8 mouse cellular contexts compared by ENCODE assay signal in genomic region chr12:116405836-116406155, GRCm38 (mm10). TPM values are rescaled to one million over a fixed set of nuclear protein-coding genes. Genes with fewer than 3 reads are reported as not detected.
DNase-seq lines count a peak whose midpoint lies in the region; ATAC-seq and TF ChIP-seq lines count a peak whose summit lies in the region.

No protein-coding gene starts in this region.

- peak overlapping the region; percentile 84 for H3K4me3 ChIP-seq in kidney, embryonic 14.5 days (ENCODE audit: low read length)
- peak overlapping the region; percentile 86 for H3K4me3 ChIP-seq in limb, embryonic 15.5 days
- H3K4me3 ChIP-seq in small intestine, adult 2 months (ENCODE audit: low read depth, low read length), result peak overlapping the region; percentile 85

- peaks cover 23% of the 10 kb centered on the region for H3K36me3 ChIP-seq in kidney, embryonic 14.5 days (ENCODE audit: control insufficient read depth, insufficient read depth, low read length)
- H3K36me3 ChIP-seq in limb, embryonic 15.5 days, result peaks cover 27% of the 10 kb centered on the region
- H3K36me3 ChIP-seq in small intestine, adult 2 months (ENCODE audit: control insufficient read depth, insufficient read depth, low read length), result no peaks in the 10 kb centered on the region; the same call in 1 of the 2 replicates

- no peaks in the 10 kb centered on the region for H3K27me3 ChIP-seq in kidney, embryonic 14.5 days (ENCODE audit: control insufficient read depth, insufficient read depth, low read length)
- no peaks in the 10 kb centered on the region for H3K27me3 ChIP-seq in limb, embryonic 15.5 days
- H3K27me3 ChIP-seq in small intestine, adult 2 months (ENCODE audit: control insufficient read depth, insufficient read depth, low read length), result no peaks in the 10 kb centered on the region

- peaks cover 29% of the 10 kb centered on the region for H3K9me3 ChIP-seq in kidney, embryonic 14.5 days (ENCODE audit: control insufficient read depth, low read length)
- 0 out of 2 replicates have a peak, but pooled peaks cover 5% of the 10 kb centered on the region for H3K9me3 ChIP-seq in limb, embryonic 15.5 days

- no peak for TF ChIP-seq CTCF in small intestine, adult 2 months (IDR thresholded peaks at IDR 0.05; ENCODE audit: extremely low read depth, insufficient read length, insufficient replicate concordance, low read depth, low read length)

- peak overlapping the region; percentile 78 for H3K4me2 ChIP-seq in kidney, embryonic 14.5 days (replicated peaks; ENCODE audit: low read depth, low read length)
- peak overlapping the region; percentile 90 for H3K4me2 ChIP-seq in limb, embryonic 15.5 days

- no peak overlapping the region for H3K27ac ChIP-seq in kidney, embryonic 14.5 days (ENCODE audit: low read depth, low read length)
- peak overlapping the region; percentile 57; the same call in 1 of the 2 replicates for H3K27ac ChIP-seq in limb, embryonic 15.5 days
- H3K27ac ChIP-seq in small intestine, adult 2 months (ENCODE audit: insufficient read depth, low read depth, low read length), result no peak overlapping the region

- peak overlapping the region; percentile 86 for H3K9ac ChIP-seq in kidney, embryonic 14.5 days (ENCODE audit: low read depth, low read length)
- H3K9ac ChIP-seq in limb, embryonic 15.5 days, result peak overlapping the region; percentile 67

- WGBS in kidney, embryonic 14.5 days, result 14% methylated on average over 8 of the region's 8 CpGs
- 10% methylated on average over 8 of the region's 8 CpGs for WGBS in limb, embryonic 15.5 days
- WGBS in small intestine, adult 2 months, result 2% methylated on average over 8 of the region's 8 CpGs

- no peak for DNase-seq in kidney, postnatal 14 days
- DNase-seq in MN1 (ENCODE audit: low spot score), result peak; percentile 31
- no peak for DNase-seq in cerebellum, adult 8-10 months
- no peak for DNase-seq in cerebellum, adult 11 months

- no peak for TF ChIP-seq POLR2A in small intestine, adult 2 months (IDR thresholded peaks at IDR 0.05; ENCODE audit: low read depth, low read length)

- ATAC-seq in kidney, embryonic 14.5 days (ENCODE audit: low FRiP score, low TSS enrichment), result no peak; the same call in 1 of the 2 replicates
- ATAC-seq in erythroid progenitor cell, adult 5-6 weeks (replicated peaks; ENCODE audit: low FRiP score, poor library complexity, severe bottlenecking), result peak; percentile 26
- ATAC-seq in limb, embryonic 15.5 days (ENCODE audit: insufficient number of reproducible peaks, low FRiP score, low TSS enrichment, low read depth), result no peak

- 0 out of 2 replicates have a peak, but pooled peaks cover 4% of the 10 kb centered on the region for H3K4me1 ChIP-seq in kidney, embryonic 14.5 days (ENCODE audit: control insufficient read depth, insufficient read depth, low read length)
- peaks cover 16% of the 10 kb centered on the region; the same call in 1 of the 2 replicates for H3K4me1 ChIP-seq in limb, embryonic 15.5 days
- H3K4me1 ChIP-seq in small intestine, adult 2 months (ENCODE audit: control insufficient read depth, insufficient read depth, insufficient read length, low read length), result peaks cover 2% of the 10 kb centered on the region; the same call in 1 of the 2 replicates

RNA-seq across cellular contexts. Expression of gene Ncapg2, which starts 0.6 kb away (rescaled TPM):
- polyA plus RNA-seq in kidney, embryonic 14.5 days (2014; fragmentation: Nextera tagmentation; extraction: Ambion mirVana), result 31.8 and 49.5 TPM in 2 replicates
- 282 and 315 TPM in 2 replicates for total RNA-seq in erythroid progenitor cell, adult 5-6 weeks (2015; ENCODE audit: low replicate concordance)
- total RNA-seq in erythroid progenitor cell, adult 5-6 weeks (2017; ENCODE audit: low replicate concordance), result 548 and 615 TPM in 2 replicates
- polyA plus RNA-seq in limb, embryonic 15.5 days (2015; fragmentation: Nextera tagmentation; extraction: Ambion mirVana), result 28.4 and 33.8 TPM in 2 replicates
- polyA plus RNA-seq in small intestine, adult 2 months (2012; rRNA removed), result 0.41 and 1.1 TPM in 2 replicates

Comparison
In these comparisons a context has a peak if more than half of its experiments do, and no peak if none do; other contexts are left out.
1. RNA of gene Ncapg2, which starts 0.6 kb away (polyA plus RNA-seq): 31.8 to 49.5 TPM in kidney, embryonic 14.5 days and 28.4 to 33.8 TPM in limb, embryonic 15.5 days; 0.41 to 1.1 TPM in small intestine, adult 2 months; every median in the first group is over 10 times any median in the second.
2. Peak in every context shown above with its lines, with median percentiles within 50 percentile points of each other: H3K4me3 ChIP-seq.